Comparison of ENCODE assay signal across 8 mouse cellular contexts in the genomic region with DNA sequence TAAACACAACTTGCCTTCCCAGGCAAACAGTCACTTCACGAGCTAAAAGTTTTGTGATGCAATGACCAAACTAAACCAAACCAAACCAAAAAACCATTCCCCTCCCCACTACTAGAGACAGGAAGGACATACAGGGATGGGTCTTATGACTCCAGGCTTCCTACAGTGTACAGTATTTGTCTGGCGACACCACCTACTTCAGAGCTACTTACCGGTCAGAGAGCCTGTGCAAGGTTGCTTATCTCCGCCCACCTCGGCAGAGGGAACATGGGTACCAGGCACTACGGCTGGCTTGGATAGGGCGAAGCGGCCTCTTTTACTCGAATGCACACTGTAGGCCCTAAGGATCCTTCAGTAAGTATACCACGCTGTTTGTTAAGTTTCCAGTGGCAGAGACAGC. TPM values are rescaled to one million over a fixed set of nuclear protein-coding genes. Genes with fewer than 3 reads are reported as not detected.
DNase-seq lines count a peak whose midpoint lies in the region; ATAC-seq and TF ChIP-seq lines count a peak whose summit lies in the region.

No protein-coding gene starts in this region.

- peak overlapping the region; percentile 94 for H3K4me2 ChIP-seq in embryonic facial prominence, embryonic 11.5 days (ENCODE audit: low read depth, low read length)
- H3K4me2 ChIP-seq in intestine, embryonic 16.5 days (ENCODE audit: low read depth, low read length), result peak overlapping the region; percentile 97
- H3K4me2 ChIP-seq in lung, embryonic 14.5 days, result peak overlapping the region; percentile 83
- H3K4me2 ChIP-seq in stomach, embryonic 14.5 days (replicated peaks; ENCODE audit: low read depth, low read length), result peak overlapping the region; percentile 100

- intact Hi-C loops in left cerebral cortex, postnatal 36 days (cut with DNase I), result loop anchor here (2.0 to 5.0 kb wide), 2 partner anchors 88 to 155 kb away; a partner anchor contains a TSS

- H3K27me3 ChIP-seq in spleen, adult 2 months (ENCODE audit: control insufficient read depth, insufficient read depth, low read length), result no peaks in the 10 kb centered on the region
- no peaks in the 10 kb centered on the region for H3K27me3 ChIP-seq in embryonic facial prominence, embryonic 11.5 days (ENCODE audit: control insufficient read depth, insufficient read depth, low read length)
- no peaks in the 10 kb centered on the region for H3K27me3 ChIP-seq in intestine, embryonic 16.5 days (replicated peaks; ENCODE audit: control insufficient read depth, insufficient read depth, low read length)
- H3K27me3 ChIP-seq in lung, embryonic 14.5 days (ENCODE audit: insufficient read depth, low read length), result no peaks in the 10 kb centered on the region
- no peaks in the 10 kb centered on the region for H3K27me3 ChIP-seq in stomach, embryonic 14.5 days (ENCODE audit: control insufficient read depth, insufficient read depth, low read length)

- H3K36me3 ChIP-seq in spleen, adult 2 months (ENCODE audit: control insufficient read depth, insufficient read depth, low read length), result peaks cover 17% of the 10 kb centered on the region
- H3K36me3 ChIP-seq in embryonic facial prominence, embryonic 11.5 days (replicated peaks; ENCODE audit: control insufficient read depth, insufficient read depth, low read depth, low read length), result peaks cover 7% of the 10 kb centered on the region
- H3K36me3 ChIP-seq in intestine, embryonic 16.5 days (ENCODE audit: control insufficient read depth, insufficient read depth, low read length), result peaks cover 13% of the 10 kb centered on the region
- peaks cover 36% of the 10 kb centered on the region for H3K36me3 ChIP-seq in lung, embryonic 14.5 days (ENCODE audit: insufficient read depth)
- peaks cover 28% of the 10 kb centered on the region for H3K36me3 ChIP-seq in stomach, embryonic 14.5 days (ENCODE audit: control insufficient read depth, insufficient read depth, low read length)

- no peaks in the 10 kb centered on the region for H3K9me3 ChIP-seq in embryonic facial prominence, embryonic 11.5 days (replicated peaks; ENCODE audit: control insufficient read depth, low read length)
- no peaks in the 10 kb centered on the region for H3K9me3 ChIP-seq in intestine, embryonic 16.5 days (ENCODE audit: control insufficient read depth, low read length)
- H3K9me3 ChIP-seq in lung, embryonic 14.5 days (ENCODE audit: low read depth, low read length), result no peaks in the 10 kb centered on the region
- H3K9me3 ChIP-seq in stomach, embryonic 14.5 days (ENCODE audit: control insufficient read depth, low read depth, low read length), result no peaks in the 10 kb centered on the region

- TF ChIP-seq CTCF in spleen, adult 2 months (IDR thresholded peaks at IDR 0.05; ENCODE audit: extremely low read depth, insufficient read depth, insufficient read length, insufficient replicate concordance), result no peak
- no peak for TF ChIP-seq CTCF in lung, embryonic 14.5 days (IDR thresholded peaks at IDR 0.05; ENCODE audit: low read depth)

- no peak for DNase-seq in spleen, adult 2 months (ENCODE audit: low read depth in 1 of 2, low spot score in 2 of 2)
- DNase-seq in spleen, adult 18-20 months, result no peak
- DNase-seq in embryonic facial prominence, embryonic 11.5 days (ENCODE audit: low spot score), result peak; percentile 40
- peak; percentile 52 for DNase-seq in lung, embryonic 14.5 days
- DNase-seq in right cerebral cortex, postnatal 14 days, result no peak
- no peak for DNase-seq in left cerebral cortex, postnatal 36 days (ENCODE audit: low spot score in 2 of 2)

- H3K4me3 ChIP-seq in spleen, adult 2 months (ENCODE audit: extremely low read depth, insufficient read depth, insufficient read length), result peak overlapping the region; percentile 75
- H3K4me3 ChIP-seq in embryonic facial prominence, embryonic 11.5 days (ENCODE audit: low read depth, low read length), result peak overlapping the region; percentile 99
- H3K4me3 ChIP-seq in intestine, embryonic 16.5 days (ENCODE audit: low read length), result peak overlapping the region; percentile 96
- H3K4me3 ChIP-seq in lung, embryonic 14.5 days (ENCODE audit: low read depth, low read length), result peak overlapping the region; percentile 100
- H3K4me3 ChIP-seq in stomach, embryonic 14.5 days (ENCODE audit: low read depth, low read length), result peak overlapping the region; percentile 98

- peaks cover 13% of the 10 kb centered on the region; the same call in 1 of the 2 replicates for H3K4me1 ChIP-seq in spleen, adult 2 months (ENCODE audit: control insufficient read depth, insufficient read depth, insufficient read length)
- peaks cover 6% of the 10 kb centered on the region for H3K4me1 ChIP-seq in embryonic facial prominence, embryonic 11.5 days (ENCODE audit: control insufficient read depth, insufficient read depth, low read length)
- peaks cover 20% of the 10 kb centered on the region for H3K4me1 ChIP-seq in intestine, embryonic 16.5 days (ENCODE audit: control insufficient read depth, insufficient read depth, low read length)
- no peaks in the 10 kb centered on the region; the same call in 1 of the 2 replicates for H3K4me1 ChIP-seq in lung, embryonic 14.5 days (ENCODE audit: insufficient read depth)
- H3K4me1 ChIP-seq in stomach, embryonic 14.5 days (ENCODE audit: control insufficient read depth, insufficient read depth, low read length), result peaks cover 20% of the 10 kb centered on the region

- 1% methylated on average over 10 of the region's 10 CpGs for WGBS in spleen, adult 2 months
- 0% methylated on average over 10 of the region's 10 CpGs for WGBS in embryonic facial prominence, embryonic 11.5 days
- 0% methylated on average over 10 of the region's 10 CpGs for WGBS in intestine, embryonic 16.5 days
- under 1% methylated on average over 10 of the region's 10 CpGs for WGBS in lung, embryonic 14.5 days
- WGBS in stomach, embryonic 14.5 days, result under 1% methylated on average over 10 of the region's 10 CpGs

- H3K27ac ChIP-seq in spleen, adult 2 months (ENCODE audit: insufficient read depth, low read length), result peak overlapping the region; percentile 99; the same call in 1 of the 2 replicates
- peak overlapping the region; percentile 96 for H3K27ac ChIP-seq in embryonic facial prominence, embryonic 11.5 days (replicated peaks; ENCODE audit: low read depth, low read length)
- H3K27ac ChIP-seq in intestine, embryonic 16.5 days (ENCODE audit: low read length), result peak overlapping the region; percentile 99
- H3K27ac ChIP-seq in lung, embryonic 14.5 days (ENCODE audit: low read depth), result peak overlapping the region; percentile 99
- peak overlapping the region; percentile 97 for H3K27ac ChIP-seq in stomach, embryonic 14.5 days (ENCODE audit: low read length)

- TF ChIP-seq POLR2A in spleen, adult 2 months (IDR thresholded peaks at IDR 0.05; ENCODE audit: low read depth, low read length), result no peak

- H3K9ac ChIP-seq in embryonic facial prominence, embryonic 11.5 days (replicated peaks; ENCODE audit: low read length), result peak overlapping the region; percentile 100
- peak overlapping the region; percentile 100 for H3K9ac ChIP-seq in intestine, embryonic 16.5 days (ENCODE audit: low read depth, low read length)
- peak overlapping the region; percentile 100 for H3K9ac ChIP-seq in lung, embryonic 14.5 days
- H3K9ac ChIP-seq in stomach, embryonic 14.5 days (replicated peaks; ENCODE audit: low read depth, low read length), result peak overlapping the region; percentile 100

- ATAC-seq in embryonic facial prominence, embryonic 11.5 days (replicated peaks; ENCODE audit: insufficient number of reproducible peaks, low FRiP score, low TSS enrichment, low read depth), result no peak
- peak; percentile 16; the same call in 1 of the 2 replicates for ATAC-seq in intestine, embryonic 16.5 days
- no peak for ATAC-seq in lung, embryonic 14.5 days (ENCODE audit: insufficient read depth)
- no peak for ATAC-seq in stomach, embryonic 14.5 days (ENCODE audit: insufficient number of reproducible peaks, insufficient read depth, low FRiP score, low read depth)

RNA-seq across cellular contexts. Expression of a gene that starts 2.1 kb away (rescaled TPM):
- polyA plus RNA-seq in spleen, adult 2 months (2012; rRNA removed), result 95.2 and 102 TPM in 2 replicates
- polyA plus RNA-seq in embryonic facial prominence, embryonic 11.5 days (2014; fragmentation: Nextera tagmentation; extraction: Ambion mirVana), result 866 and 923 TPM in 2 replicates
- 430 and 478 TPM in 2 replicates for polyA plus RNA-seq in intestine, embryonic 16.5 days (2015; fragmentation: Nextera tagmentation; extraction: Ambion mirVana)
- 756 and 759 TPM in 2 replicates for polyA plus RNA-seq in lung, embryonic 14.5 days (2014; fragmentation: Nextera tagmentation; extraction: Ambion mirVana)
- 592 and 600 TPM in 2 replicates for polyA plus RNA-seq in stomach, embryonic 14.5 days (2014; fragmentation: Nextera tagmentation; extraction: Ambion mirVana)
- total RNA-seq in left cerebral cortex, postnatal 36 days (2021), result 100 to 1,000 TPM; 221 to 225 TPM

RNA-seq across cellular contexts. Expression of a gene that starts 16.2 kb away (rescaled TPM):
- polyA plus RNA-seq in spleen, adult 2 months (2012; rRNA removed), result 23.1 and 23.8 TPM in 2 replicates
- 0.45 and 0.66 TPM in 2 replicates for polyA plus RNA-seq in embryonic facial prominence, embryonic 11.5 days (2014; fragmentation: Nextera tagmentation; extraction: Ambion mirVana)
- 2.5 and 4.0 TPM in 2 replicates for polyA plus RNA-seq in intestine, embryonic 16.5 days (2015; fragmentation: Nextera tagmentation; extraction: Ambion mirVana)
- polyA plus RNA-seq in lung, embryonic 14.5 days (2014; fragmentation: Nextera tagmentation; extraction: Ambion mirVana), result 0.46 and 0.93 TPM in 2 replicates
- 2.3 and 3.9 TPM in 2 replicates for polyA plus RNA-seq in stomach, embryonic 14.5 days (2014; fragmentation: Nextera tagmentation; extraction: Ambion mirVana)
- total RNA-seq in left cerebral cortex, postnatal 36 days (2021), result 10 to 100 TPM; 12.3 to 24.4 TPM

RNA-seq across cellular contexts. Expression of a gene that starts 25.9 kb away (rescaled TPM):
- 2.5 and 2.7 TPM in 2 replicates for polyA plus RNA-seq in spleen, adult 2 months (2012; rRNA removed)
- not detected in 2 replicates for polyA plus RNA-seq in embryonic facial prominence, embryonic 11.5 days (2014; fragmentation: Nextera tagmentation; extraction: Ambion mirVana)
- polyA plus RNA-seq in intestine, embryonic 16.5 days (2015; fragmentation: Nextera tagmentation; extraction: Ambion mirVana), result 0.39 and 0.62 TPM in 2 replicates
- polyA plus RNA-seq in lung, embryonic 14.5 days (2014; fragmentation: Nextera tagmentation; extraction: Ambion mirVana), result 0.45 and 0.72 TPM in 2 replicates
- polyA plus RNA-seq in stomach, embryonic 14.5 days (2014; fragmentation: Nextera tagmentation; extraction: Ambion mirVana), result 0.33 and 0.35 TPM in 2 replicates
- total RNA-seq in left cerebral cortex, postnatal 36 days (2021), result not detected

RNA-seq across cellular contexts. Expression of a gene that starts 32.4 kb away (rescaled TPM):
- polyA plus RNA-seq in spleen, adult 2 months (2012; rRNA removed), result 13.1 and 15.7 TPM in 2 replicates
- 59.8 and 60.6 TPM in 2 replicates for polyA plus RNA-seq in embryonic facial prominence, embryonic 11.5 days (2014; fragmentation: Nextera tagmentation; extraction: Ambion mirVana)
- 33.1 and 37.0 TPM in 2 replicates for polyA plus RNA-seq in intestine, embryonic 16.5 days (2015; fragmentation: Nextera tagmentation; extraction: Ambion mirVana)
- 46.4 and 46.8 TPM in 2 replicates for polyA plus RNA-seq in lung, embryonic 14.5 days (2014; fragmentation: Nextera tagmentation; extraction: Ambion mirVana)
- 41.1 and 42.4 TPM in 2 replicates for polyA plus RNA-seq in stomach, embryonic 14.5 days (2014; fragmentation: Nextera tagmentation; extraction: Ambion mirVana)
- total RNA-seq in left cerebral cortex, postnatal 36 days (2021), result 10 to 100 TPM; 21.9 to 26.2 TPM

RNA-seq across cellular contexts. Expression of a gene that starts 32.4 kb away (rescaled TPM):
- 22.4 and 25.6 TPM in 2 replicates for polyA plus RNA-seq in spleen, adult 2 months (2012; rRNA removed)
- polyA plus RNA-seq in embryonic facial prominence, embryonic 11.5 days (2014; fragmentation: Nextera tagmentation; extraction: Ambion mirVana), result 32.6 and 32.8 TPM in 2 replicates
- polyA plus RNA-seq in intestine, embryonic 16.5 days (2015; fragmentation: Nextera tagmentation; extraction: Ambion mirVana), result 40.6 and 45.8 TPM in 2 replicates
- 36.2 and 38.3 TPM in 2 replicates for polyA plus RNA-seq in lung, embryonic 14.5 days (2014; fragmentation: Nextera tagmentation; extraction: Ambion mirVana)
- polyA plus RNA-seq in stomach, embryonic 14.5 days (2014; fragmentation: Nextera tagmentation; extraction: Ambion mirVana), result 44.3 and 44.4 TPM in 2 replicates
- 10 to 100 TPM; 80.5 to 80.8 TPM for total RNA-seq in left cerebral cortex, postnatal 36 days (2021)

Comparison
In these comparisons a context has a peak if more than half of its experiments do, and no peak if none do; other contexts are left out.
1. DNase-seq: peak in embryonic facial prominence, embryonic 11.5 days (single experiment) and lung, embryonic 14.5 days (single experiment); none in spleen, adult 2 months (0 of 2), spleen, adult 18-20 months (0 of 2), right cerebral cortex, postnatal 14 days (single experiment) and left cerebral cortex, postnatal 36 days (0 of 2).
2. Peak in every context shown above with its lines, with median percentiles within 50 percentile points of each other: H3K27ac ChIP-seq, H3K4me3 ChIP-seq, H3K4me2 ChIP-seq and H3K9ac ChIP-seq.